ENCODE assay signal across 18 mouse cellular contexts in the genomic region with DNA sequence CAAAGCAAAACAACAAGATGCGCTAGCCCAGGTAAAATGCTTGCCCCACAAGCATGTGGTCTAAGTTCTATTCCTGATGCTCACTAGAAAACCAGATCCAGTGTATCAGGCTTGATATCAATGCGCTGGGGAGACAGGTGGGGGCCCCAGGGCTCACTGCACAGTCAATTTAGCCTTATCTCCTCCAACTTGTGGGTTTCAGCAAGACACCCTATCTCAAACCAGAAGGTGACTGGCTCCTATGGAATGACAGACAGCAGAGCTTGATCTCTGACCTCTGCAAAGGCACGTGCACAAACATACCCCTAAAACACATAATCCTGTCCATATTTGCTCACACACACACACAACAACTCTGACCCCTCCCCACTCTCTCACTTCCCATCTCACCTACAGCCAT. TPM values are rescaled to one million over a fixed set of nuclear protein-coding genes. Genes with fewer than 3 reads are reported as not detected.
"Had no signal": no experiment of that assay in that cellular context is flagged by ENCODE, and none has a peak within 500 bp of the region (broad histone marks: within the 10 kb centered on the region; RNA-seq: fewer than 3 reads in every experiment).

No protein-coding gene starts in this region.

- H3K27me3 ChIP-seq: midbrain, embryonic 12.5 days; neural tube, embryonic 13.5 days had no signal

- ATAC-seq: intestine, embryonic 16.5 days; lung, postnatal 0 days; midbrain, embryonic 16.5 days had no signal

- H3K9ac ChIP-seq: midbrain, embryonic 12.5 days; neural tube, embryonic 13.5 days had no signal

- H3K36me3 ChIP-seq: limb, embryonic 10.5 days; midbrain, embryonic 12.5 days; neural tube, embryonic 13.5 days had no signal

- DNase-seq: kidney, adult 2 months; kidney, postnatal 25 days; lung, adult 2 months; lung, postnatal 4 days; right cerebral cortex, postnatal 14 days; thymus, adult 18-20 months; thymus, postnatal 36 days had no signal

- H3K27ac ChIP-seq: left cerebral cortex, adult 2 months; limb, embryonic 10.5 days; midbrain, embryonic 12.5 days; neural tube, embryonic 13.5 days had no signal

- H3K9me3 ChIP-seq: limb, embryonic 10.5 days; megakaryocyte, embryonic 14.5 days; midbrain, embryonic 12.5 days; neural tube, embryonic 13.5 days had no signal

- H3K4me1 ChIP-seq: midbrain, embryonic 12.5 days; neural tube, embryonic 13.5 days had no signal

- H3K4me2 ChIP-seq: midbrain, embryonic 12.5 days; neural tube, embryonic 13.5 days had no signal

- H3K4me3 ChIP-seq: left cerebral cortex, adult 2 months; limb, embryonic 10.5 days; megakaryocyte, embryonic 14.5 days; midbrain, embryonic 12.5 days; neural tube, embryonic 13.5 days had no signal

RNA-seq across cellular contexts. Expression of a gene that starts 17.1 kb away (rescaled TPM):
- total RNA-seq: layer of hippocampus, postnatal 25 days had no signal

RNA-seq across cellular contexts. Expression of a gene that starts 18.7 kb away (rescaled TPM):
- total RNA-seq: left cerebral cortex, postnatal 14 days had no signal

RNA-seq across cellular contexts. Expression of a gene that starts 56.8 kb away (rescaled TPM):
- polyA plus RNA-seq: spleen, adult 2 months had no signal
